Mouse (Mus musculus) liver, embryonic 16.5 days (tissue): ENCODE data around the gene Slc12a4. TPM values are rescaled to one million over a fixed set of nuclear protein-coding genes. Genes with fewer than 3 reads are reported as not detected.
A peak's percentile ranks its signal among the peaks of the same experiment; 100 is the strongest.

ENCODE experiments used
- ATAC-seq: fragments of 200-750 bp; cut with Nextera tagmentation; 2 replicates; pipeline ENCODE4 v1.8.0; 2017; ENCODE audit warnings: low read depth, mild to moderate bottlenecking, moderate number of reproducible peaks, moderate library complexity
- H3K27ac ChIP-seq: fragments of 300-500 bp; sonication (generic); 2 replicates; pipeline ENCODE4 v1.5.1; 2014; ENCODE audit warnings: mild to moderate bottlenecking, low read length
- H3K27me3 ChIP-seq: fragments of 300-500 bp; sonication (generic); 2 replicates; pipeline ENCODE4 v1.6.1; 2014; ENCODE audit warnings: low read depth, low read length, mixed read lengths; ENCODE audit not compliant: control insufficient read depth, insufficient read depth
- H3K36me3 ChIP-seq: fragments of 300-500 bp; sonication (generic); 2 replicates; pipeline ENCODE4 v1.6.1; 2014; ENCODE audit warnings: mild to moderate bottlenecking; ENCODE audit not compliant: control insufficient read depth, insufficient read depth
- H3K4me1 ChIP-seq: fragments of 300-500 bp; sonication (generic); 2 replicates; pipeline ENCODE4 v1.6.1; 2014; ENCODE audit warnings: low read depth, low read length, mixed read lengths; ENCODE audit not compliant: control insufficient read depth
- H3K4me2 ChIP-seq: fragments of 300-500 bp; sonication (generic); 2 replicates; pipeline ENCODE4 v1.6.1; 2014; ENCODE audit warnings: low read depth, low read length, mixed read lengths
- H3K4me3 ChIP-seq: fragments of 300-500 bp; sonication (generic); 2 replicates; pipeline ENCODE4 v1.5.1; 2014; ENCODE audit warnings: low read depth, mild to moderate bottlenecking, low read length
- H3K9ac ChIP-seq: fragments of 300-500 bp; sonication (generic); 2 replicates; pipeline ENCODE4 v1.6.1; 2014; ENCODE audit warnings: low read depth, low read length
- H3K9me3 ChIP-seq: fragments of 300-500 bp; sonication (generic); replicated peaks from 2 replicates; pipeline ENCODE4 v1.6.1; 2016; ENCODE audit warnings: low read length; ENCODE audit not compliant: control insufficient read depth
- WGBS: fragments of 180-500 bp; shearing (Covaris S2); extraction: QIAGEN DNeasy Blood & Tissue Kit; methylation state at CpG from one replicate; pipeline ENCODE4 v1.1.7; 2014; ENCODE audit not compliant: insufficient replicate concordance; 5-methylcytosine and 5-hydroxymethylcytosine counted together
- polyA plus RNA-seq: library from polyadenylated mRNA; unstranded; fragments of >200 nt; fragmentation: Nextera tagmentation; extraction: Ambion mirVana; gene quantifications from 2 replicates; pipeline ENCODE4 v1.2.1, GENCODE M21; 2015

Slc12a4 gene
- polyA plus RNA-seq, 1 experiment from 2014 or later: 11.1 TPM

- peak overlapping the region; percentile 50 for H3K4me3 ChIP-seq
- 79% methylated on average over 11 of the region's 11 CpGs for WGBS
- no peaks in the 10 kb centered on the region for H3K27me3 ChIP-seq
- H3K9ac ChIP-seq: peak overlapping the region; percentile 28; the same call in 1 of the 2 replicates
- peaks cover 21% of the 10 kb centered on the region for H3K36me3 ChIP-seq
- no peaks in the 10 kb centered on the region for H3K9me3 ChIP-seq
- ATAC-seq: peak; percentile 16
- H3K4me2 ChIP-seq: peak overlapping the region; percentile 43
- peak overlapping the region; percentile 67 for H3K27ac ChIP-seq
- H3K4me1 ChIP-seq: peaks cover 15% of the 10 kb centered on the region
Measured at GRCm38 (mm10) chr8:105942026-105942425, 23.9 kb downstream of the Slc12a4 start.

- Histone ChIP-seq H3K4me3 (peak within 1 kb of the TSS; percentile 77), H3K4me2 (peak within 1 kb of the TSS; percentile 95), H3K9ac (peak within 1 kb of the TSS; percentile 83), H3K36me3 (no peaks in the 10 kb centered on the region), H3K27ac (peak within 1 kb of the TSS; percentile 81), H3K9me3 (no peaks in the 10 kb centered on the region), H3K27me3 (no peaks in the 10 kb centered on the region), H3K4me1 (peaks cover 30% of the 10 kb centered on the region)
- 7% methylated on average over 4 of the region's 4 CpGs for WGBS
- ATAC-seq: no peak
Measured at GRCm38 (mm10) chr8:105938306-105938669, 27.6 kb downstream of the Slc12a4 start, which contains the start of gene Psmb10. TSS of gene Psmb10 (minus strand) at chr8:105938444.

GRCm38 (mm10) chr8:105937496-105938305, 28.2 kb downstream of the Slc12a4 start:
- peak; percentile 16; the same call in 1 of the 2 replicates for ATAC-seq
- H3K4me3 ChIP-seq: peak overlapping the region; percentile 77
- H3K27ac ChIP-seq: peak overlapping the region; percentile 81
- H3K36me3 ChIP-seq: no peaks in the 10 kb centered on the region
- H3K9ac ChIP-seq: peak overlapping the region; percentile 83
- H3K4me2 ChIP-seq: peak overlapping the region; percentile 95
- WGBS: under 1% methylated on average over 33 of the region's 33 CpGs
- no peaks in the 10 kb centered on the region for H3K27me3 ChIP-seq
- no peaks in the 10 kb centered on the region for H3K9me3 ChIP-seq
- peaks cover 26% of the 10 kb centered on the region for H3K4me1 ChIP-seq

GRCm38 (mm10) chr8:105936866-105937475, 28.9 kb downstream of the Slc12a4 start:
- Histone ChIP-seq H3K9ac (peak overlapping the region; percentile 83), H3K36me3 (no peaks in the 10 kb centered on the region), H3K9me3 (no peaks in the 10 kb centered on the region), H3K27ac (peak overlapping the region; percentile 81), H3K4me3 (peak overlapping the region; percentile 77), H3K4me1 (peaks cover 26% of the 10 kb centered on the region), H3K4me2 (peak overlapping the region; percentile 95), H3K27me3 (no peaks in the 10 kb centered on the region)
- WGBS: under 1% methylated on average over 30 of the region's 30 CpGs
- ATAC-seq: peak; percentile 85

- H3K4me1 ChIP-seq: peaks cover 26% of the 10 kb centered on the region
- H3K4me2 ChIP-seq: peak overlapping the region; percentile 95
- peak overlapping the region; percentile 45; the same call in 1 of the 2 replicates for H3K9ac ChIP-seq
- H3K27me3 ChIP-seq: no peaks in the 10 kb centered on the region
- ATAC-seq: no peak
- peak overlapping the region; percentile 77 for H3K4me3 ChIP-seq
- WGBS: 18% methylated on average over 7 of the region's 7 CpGs
- no peaks in the 10 kb centered on the region for H3K36me3 ChIP-seq
- H3K9me3 ChIP-seq: no peaks in the 10 kb centered on the region
- peak overlapping the region; percentile 18; the same call in 1 of the 2 replicates for H3K27ac ChIP-seq
Measured at GRCm38 (mm10) chr8:105935863-105936603, 29.9 kb downstream of the Slc12a4 start.

GRCm38 (mm10) chr8:105935105-105935504, 30.8 kb downstream of the Slc12a4 start:
- H3K27ac ChIP-seq: peak overlapping the region; percentile 21; the same call in 1 of the 2 replicates
- no peaks in the 10 kb centered on the region for H3K27me3 ChIP-seq
- H3K36me3 ChIP-seq: no peaks in the 10 kb centered on the region
- H3K9ac ChIP-seq: no peak overlapping the region
- no peak overlapping the region for H3K4me3 ChIP-seq
- no peak for ATAC-seq
- no peaks in the 10 kb centered on the region for H3K9me3 ChIP-seq
- H3K4me2 ChIP-seq: no peak overlapping the region
- H3K4me1 ChIP-seq: peaks cover 26% of the 10 kb centered on the region
- 18% methylated on average over 6 of the region's 6 CpGs for WGBS

GRCm38 (mm10) chr8:105933762-105934161, 32.1 kb downstream of the Slc12a4 start, which contains the start of gene Ctrl:
TSS of gene Ctrl (minus strand) at chr8:105933862.
- WGBS: 78% methylated on average over 2 of the region's 2 CpGs
- ATAC-seq: no peak
- Histone ChIP-seq H3K9me3 (no peaks in the 10 kb centered on the region), H3K27ac (no peak within 1 kb of the TSS), H3K36me3 (0 out of 2 replicates have a peak, but pooled peaks cover 2% of the 10 kb centered on the region), H3K4me2 (no peak within 1 kb of the TSS), H3K4me1 (peaks cover 26% of the 10 kb centered on the region), H3K4me3 (no peak within 1 kb of the TSS), H3K27me3 (no peaks in the 10 kb centered on the region), H3K9ac (no peak within 1 kb of the TSS)

- no peak overlapping the region for H3K9ac ChIP-seq
- no peak overlapping the region for H3K4me2 ChIP-seq
- 79% methylated on average over 11 of the region's 11 CpGs for WGBS
- no peak for ATAC-seq
- H3K27me3 ChIP-seq: no peaks in the 10 kb centered on the region
- no peak overlapping the region for H3K4me3 ChIP-seq
- no peaks in the 10 kb centered on the region for H3K9me3 ChIP-seq
- no peak overlapping the region for H3K27ac ChIP-seq
- 0 out of 2 replicates have a peak, but pooled peaks cover 2% of the 10 kb centered on the region for H3K36me3 ChIP-seq
- H3K4me1 ChIP-seq: peaks cover 20% of the 10 kb centered on the region
Measured at GRCm38 (mm10) chr8:105932525-105932924, 33.4 kb downstream of the Slc12a4 start.
